9 mouse cellular contexts compared by ENCODE assay signal in genomic region chr10:82241401-82241788, GRCm38 (mm10). TPM values are rescaled to one million over a fixed set of nuclear protein-coding genes. Genes with fewer than 3 reads are reported as not detected.
DNase-seq lines count a peak whose midpoint lies in the region; ATAC-seq and TF ChIP-seq lines count a peak whose summit lies in the region.
"Had no signal": no experiment of that assay in that cellular context is flagged by ENCODE, and none has a peak within 500 bp of the region (broad histone marks: within the 10 kb centered on the region; RNA-seq: fewer than 3 reads in every experiment).

No protein-coding gene starts in this region.

- in situ Hi-C loops in ES-E14 (cut with MboI; ENCODE audit: low sequenced_read_pairs in 2 of 2, unreplicated experiment in 2 of 2) = loop anchor here in 1 of 2 experiments (25.0 kb wide), 1 partner anchor 104 kb away; the partner anchor contains the start of gene AU041133

- peaks cover 11% of the 10 kb centered on the region for H3K4me1 ChIP-seq in heart, embryonic 15.5 days (replicated peaks)
- no peaks in the 10 kb centered on the region; a peak in 1 of 4 replicates for H3K4me1 ChIP-seq in ES-E14 (ENCODE audit: control insufficient read depth in 2 of 2, insufficient read depth in 2 of 2, low read length in 2 of 2, poor library complexity in 1 of 2)
- H3K4me1 ChIP-seq in hindbrain, embryonic 12.5 days = peaks cover 5% of the 10 kb centered on the region; the same call in 1 of the 2 replicates
- H3K4me1 ChIP-seq in midbrain, embryonic 11.5 days (ENCODE audit: control insufficient read depth, insufficient read depth, low read length) = no peaks in the 10 kb centered on the region; the same call in 1 of the 2 replicates

- no peak for DNase-seq in heart, postnatal 25 days (ENCODE audit: low spot score)
- DNase-seq in ES-E14 (ENCODE audit: low read depth, low spot score) = no peak
- no peak for DNase-seq in midbrain, embryonic 11.5 days (ENCODE audit: low spot score, missing footprints)
- no peak for DNase-seq in urinary bladder, adult 18-20 months (ENCODE audit: low spot score in 2 of 2)
- no peak for DNase-seq in spleen, postnatal 36 days (ENCODE audit: low spot score in 2 of 2)

- ATAC-seq in heart, embryonic 15.5 days (replicated peaks; ENCODE audit: insufficient number of reproducible peaks, insufficient read depth, low FRiP score, low read depth) = no peak
- peak; percentile 69; the same call in 1 of the 2 replicates for ATAC-seq in hindbrain, embryonic 12.5 days (ENCODE audit: low FRiP score)
- no peak for ATAC-seq in midbrain, embryonic 11.5 days (ENCODE audit: low FRiP score)
- no peak for ATAC-seq in megakaryocyte-erythroid progenitor cell, adult 5-6 weeks (replicated peaks; ENCODE audit: low FRiP score, low TSS enrichment, poor library complexity, severe bottlenecking)

- peak overlapping the region; percentile 70 for H3K4me2 ChIP-seq in heart, embryonic 15.5 days
- H3K4me2 ChIP-seq in hindbrain, embryonic 12.5 days (replicated peaks) = peak overlapping the region; percentile 76
- H3K4me2 ChIP-seq in midbrain, embryonic 11.5 days = peak overlapping the region; percentile 66

- peak overlapping the region; percentile 87; the same call in 1 of the 2 replicates for H3K27ac ChIP-seq in heart, embryonic 15.5 days
- H3K27ac ChIP-seq in ES-E14 (ENCODE audit: insufficient read depth, low read depth, low read length, poor library complexity, severe bottlenecking) = no peak overlapping the region
- no peak overlapping the region for H3K27ac ChIP-seq in hindbrain, embryonic 12.5 days
- no peak overlapping the region for H3K27ac ChIP-seq in midbrain, embryonic 11.5 days (ENCODE audit: low read depth, low read length)

- 0 out of 2 replicates have a peak overlapping the region, but pooled peaks have one; percentile 82 for H3K9ac ChIP-seq in heart, embryonic 15.5 days
- peak overlapping the region; percentile 32; the same call in 1 of the 2 replicates for H3K9ac ChIP-seq in ES-E14 (ENCODE audit: insufficient read depth, low read depth, low read length, poor library complexity, severe bottlenecking)
- 0 out of 2 replicates have a peak overlapping the region, but pooled peaks have one; percentile 76 for H3K9ac ChIP-seq in hindbrain, embryonic 12.5 days
- peak overlapping the region; percentile 91; the same call in 1 of the 2 replicates for H3K9ac ChIP-seq in midbrain, embryonic 11.5 days (ENCODE audit: low read length)

- peaks cover 7% of the 10 kb centered on the region; the same call in 1 of the 2 replicates for H3K36me3 ChIP-seq in heart, embryonic 15.5 days
- H3K36me3 ChIP-seq in ES-E14 (ENCODE audit: control insufficient read depth, insufficient read depth, low read length, poor library complexity, severe bottlenecking) = no peaks in the 10 kb centered on the region; the same call in 1 of the 2 replicates
- H3K36me3 ChIP-seq in hindbrain, embryonic 12.5 days = peaks cover 15% of the 10 kb centered on the region
- H3K36me3 ChIP-seq in midbrain, embryonic 11.5 days (ENCODE audit: control insufficient read depth, insufficient read depth, low read length) = peaks cover 4% of the 10 kb centered on the region; the same call in 1 of the 2 replicates

- intact Hi-C loops in heart, postnatal 25 days (cut with DNase I) = no loop called here

- no peaks in the 10 kb centered on the region for H3K27me3 ChIP-seq in heart, embryonic 15.5 days
- H3K27me3 ChIP-seq in hindbrain, embryonic 12.5 days = no peaks in the 10 kb centered on the region
- no peaks in the 10 kb centered on the region for H3K27me3 ChIP-seq in midbrain, embryonic 11.5 days (ENCODE audit: control insufficient read depth, insufficient read depth, low read length)

- no peaks in the 10 kb centered on the region for H3K9me3 ChIP-seq in heart, embryonic 15.5 days (replicated peaks)
- H3K9me3 ChIP-seq in ES-E14 (ENCODE audit: control insufficient read depth, insufficient read depth, low read depth, low read length) = no peaks in the 10 kb centered on the region
- H3K9me3 ChIP-seq in hindbrain, embryonic 12.5 days (replicated peaks) = peaks cover 26% of the 10 kb centered on the region
- H3K9me3 ChIP-seq in midbrain, embryonic 11.5 days (ENCODE audit: control insufficient read depth, low read length) = peaks cover 12% of the 10 kb centered on the region; the same call in 1 of the 2 replicates

- 65% methylated on average over 5 of the region's 5 CpGs for WGBS in heart, embryonic 15.5 days
- WGBS in hindbrain, embryonic 12.5 days = 67% methylated on average over 5 of the region's 5 CpGs
- WGBS in midbrain, embryonic 11.5 days = 74% methylated on average over 5 of the region's 5 CpGs

- peak overlapping the region; percentile 81 for H3K4me3 ChIP-seq in heart, embryonic 15.5 days
- H3K4me3 ChIP-seq in ES-E14 (ENCODE audit: insufficient read depth in 1 of 2, low read depth in 1 of 2, low read length in 2 of 2, poor library complexity in 1 of 2, severe bottlenecking in 1 of 2) = peak overlapping the region; percentile 90 to 92; a peak in 3 of 4 replicates
- peak overlapping the region; percentile 80 for H3K4me3 ChIP-seq in hindbrain, embryonic 12.5 days
- H3K4me3 ChIP-seq in midbrain, embryonic 11.5 days (ENCODE audit: low read depth, low read length) = peak overlapping the region; percentile 75

TF ChIP-seq in ES-E14, 5 proteins besides CTCF, POLR2A, EP300 and RAD21:
- TF ChIP-seq ZNF384 (IDR thresholded peaks at IDR 0.05; ENCODE audit: low read depth, low read length) (no peak), HCFC1 (IDR thresholded peaks at IDR 0.05; ENCODE audit: borderline replicate concordance, insufficient read depth, low read length) (no peak), ZC3H11A (IDR thresholded peaks at IDR 0.05; ENCODE audit: borderline replicate concordance, low read depth, low read length) (no peak), CHD2 (IDR thresholded peaks at IDR 0.05; ENCODE audit: low read depth, low read length) (no peak), MAFK (IDR thresholded peaks at IDR 0.05; ENCODE audit: insufficient read depth, low read depth, low read length) (no peak)

RNA-seq across cellular contexts. Expression of gene Zfp938, which starts 0.3 kb away (rescaled TPM):
- 11.0 and 13.0 TPM in 2 replicates for polyA plus RNA-seq in heart, embryonic 15.5 days (2015; fragmentation: Nextera tagmentation; extraction: Ambion mirVana)
- total RNA-seq in heart, postnatal 25 days (2021) = 1 to 10 TPM; 5.7 to 6.1 TPM
- total RNA-seq in ES-E14 (2012; rRNA removed) = 7.3 and 7.6 TPM in 2 replicates
- polyA plus RNA-seq in hindbrain, embryonic 12.5 days (2016; fragmentation: Nextera tagmentation; extraction: Ambion mirVana) = 15.8 and 17.4 TPM in 2 replicates
- polyA plus RNA-seq in midbrain, embryonic 11.5 days (2014; fragmentation: Nextera tagmentation; extraction: Ambion mirVana) = 18.8 and 20.6 TPM in 2 replicates
- total RNA-seq in megakaryocyte-erythroid progenitor cell, adult 5-6 weeks (2014; fragmentation: Nextera tagmentation) = 0.89 and 4.1 TPM in 2 replicates
- total RNA-seq in megakaryocyte-erythroid progenitor cell, adult 5-6 weeks (2017) = 4.0 and 4.2 TPM in 2 replicates
- total RNA-seq: MEL had no signal

Comparison
In these comparisons a context has a peak if more than half of its experiments do, and no peak if none do; other contexts are left out.
1. H3K9ac ChIP-seq: peak in every context shown above with its lines; median percentile 91 in midbrain, embryonic 11.5 days; 82 in heart, embryonic 15.5 days; 76 in hindbrain, embryonic 12.5 days; 32 in ES-E14.